Mouse (Mus musculus) thymus, adult 2 months (tissue): Measurements from ENCODE around the gene Kcng1.

Experiments
- CTCF ChIP-seq: fragments of 200-500 bp; IDR thresholded peaks from 2 replicates; pipeline ENCODE4 v1.5.1; 2012; ENCODE audit warnings: mild to moderate bottlenecking, control low read depth, low read length, moderate library complexity, borderline replicate concordance; ENCODE audit not compliant: control insufficient read depth, poor library complexity, insufficient read depth; ENCODE audit errors: extremely low read depth
- POLR2A ChIP-seq: fragments of 200-500 bp; IDR thresholded peaks from 2 replicates; pipeline ENCODE4 v1.6.1; 2012; ENCODE audit warnings: mild to moderate bottlenecking, low read length, control low read depth, moderate library complexity; ENCODE audit not compliant: control insufficient read depth, poor library complexity, insufficient read depth; ENCODE audit errors: extremely low read depth

DNA sequence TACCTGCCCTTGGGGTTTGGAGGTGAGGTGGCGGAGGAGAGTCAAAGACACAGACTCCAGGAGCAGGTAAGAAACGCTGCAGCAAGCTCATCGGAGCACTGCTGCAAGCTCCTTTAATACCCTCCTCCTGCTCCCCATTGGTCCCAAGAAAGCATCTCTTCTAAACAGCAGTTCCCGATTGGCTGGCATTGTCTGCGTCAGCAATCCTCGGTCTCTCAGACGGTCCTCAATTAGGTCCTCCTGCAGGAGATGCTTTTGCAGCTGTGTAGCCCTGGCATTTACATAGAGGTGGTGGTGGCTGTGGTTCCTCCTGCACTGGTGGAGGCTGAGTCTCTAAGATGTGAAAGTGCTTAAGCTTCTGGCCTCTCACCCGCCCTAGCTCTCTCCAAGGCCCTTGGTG lies 36.0 kb downstream of the Kcng1 start:
- TF ChIP-seq POLR2A: no peak
- TF ChIP-seq CTCF: no peak
